Mouse (Mus musculus) heart, embryonic 13.5 days (tissue): ENCODE results near the gene Dgkg. TPM values are rescaled to one million over a fixed set of nuclear protein-coding genes. Genes with fewer than 3 reads are reported as not detected.

Source experiments
- ATAC-seq: fragments of 200-750 bp; cut with Nextera tagmentation; 2 replicates; pipeline ENCODE4 v1.8.0; 2017; ENCODE audit warnings: moderate TSS enrichment; ENCODE audit not compliant: insufficient number of reproducible peaks, low FRiP score, low TSS enrichment; ENCODE audit errors: extremely low read depth
- H3K27ac ChIP-seq: fragments of 300-500 bp; sonication (generic); replicated peaks from 2 replicates; pipeline ENCODE4 v1.5.1; 2015; ENCODE audit warnings: moderate library complexity, mild to moderate bottlenecking, inconsistent platforms
- H3K27me3 ChIP-seq: fragments of 300-500 bp; sonication (generic); replicated peaks from 2 replicates; pipeline ENCODE4 v1.6.1; 2015; ENCODE audit warnings: mild to moderate bottlenecking, inconsistent platforms
- H3K36me3 ChIP-seq: fragments of 300-500 bp; sonication (generic); 2 replicates; pipeline ENCODE4 v1.6.1; 2015; ENCODE audit warnings: mild to moderate bottlenecking, inconsistent platforms
- H3K4me1 ChIP-seq: fragments of 300-500 bp; sonication (generic); 2 replicates; pipeline ENCODE4 v1.6.1; 2015; ENCODE audit warnings: inconsistent platforms
- H3K4me2 ChIP-seq: fragments of 300-500 bp; sonication (generic); 2 replicates; pipeline ENCODE4 v1.6.1; 2015; ENCODE audit warnings: inconsistent platforms, mild to moderate bottlenecking, moderate library complexity
- H3K4me3 ChIP-seq: fragments of 300-500 bp; sonication (generic); 2 replicates; pipeline ENCODE4 v1.5.1; 2015; ENCODE audit warnings: moderate library complexity, mild to moderate bottlenecking, inconsistent platforms
- H3K9ac ChIP-seq: fragments of 300-500 bp; sonication (generic); 2 replicates; pipeline ENCODE4 v1.6.1; 2015; ENCODE audit warnings: inconsistent platforms, mild to moderate bottlenecking, moderate library complexity
- H3K9me3 ChIP-seq: fragments of 300-500 bp; sonication (generic); 2 replicates; pipeline ENCODE4 v1.6.1; 2016; ENCODE audit warnings: inconsistent platforms
- WGBS: fragments of 180-500 bp; shearing (Covaris S2); methylation state at CpG from one replicate; pipeline ENCODE4 v1.1.7; 2015; ENCODE audit warnings: mixed read lengths; 5-methylcytosine and 5-hydroxymethylcytosine counted together
- microRNA-seq: library from miRNA; unstranded; fragments of <30 nt; microRNA quantifications from one replicate; pipeline ENCODE4, GENCODE M21; 2016
- polyA plus RNA-seq: library from polyadenylated mRNA; unstranded; fragments of >200 nt; fragmentation: Nextera tagmentation; extraction: Ambion mirVana; gene quantifications from 2 replicates; pipeline ENCODE4 v1.2.1, GENCODE M21; 2015

Dgkg gene
- polyA plus RNA-seq, 1 experiment from 2014 or later = 0.43 TPM

DNA sequence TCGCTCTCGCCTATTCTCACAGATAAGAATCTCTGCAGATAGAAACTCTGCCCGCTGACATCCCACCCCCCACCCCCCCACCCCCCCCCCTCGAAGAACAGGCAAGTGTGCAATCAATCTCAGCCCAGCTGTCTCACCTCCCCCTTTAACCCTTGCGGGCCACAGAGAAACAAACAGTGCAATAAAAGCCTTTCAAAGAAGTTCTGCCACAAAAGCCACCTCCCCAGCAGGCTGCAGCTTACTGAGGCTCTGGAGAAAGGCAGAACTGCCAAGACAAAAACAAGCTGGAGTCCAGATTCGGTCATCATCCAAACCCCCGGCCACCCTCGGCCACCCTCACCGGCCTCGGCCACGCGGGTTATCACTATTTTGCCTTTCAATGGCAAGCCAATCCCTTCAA lies 223.1 kb downstream of the Dgkg start:
- no peak for ATAC-seq

DNA sequence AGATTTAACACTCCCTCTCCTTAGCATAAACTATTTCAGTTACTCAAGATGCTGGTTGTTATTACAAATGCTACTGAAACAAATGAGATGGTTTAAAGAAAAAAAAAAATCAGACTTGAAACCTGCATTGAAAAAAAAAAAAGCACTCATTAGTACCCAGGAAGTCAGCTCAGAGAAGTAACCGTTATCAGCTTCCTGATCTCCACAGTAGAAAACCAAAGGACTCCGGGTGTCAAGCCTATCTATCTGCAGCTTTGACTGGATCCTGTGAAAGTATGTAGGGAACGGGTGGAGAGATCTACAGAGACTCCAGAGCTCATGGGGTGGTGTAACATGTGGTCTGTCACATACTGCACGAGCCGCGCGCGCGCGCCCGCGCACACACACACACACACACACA lies 225.2 kb downstream of the Dgkg start:
- ATAC-seq = no peak
- Histone ChIP-seq H3K4me3 (no peak overlapping the region), H3K9ac (no peak overlapping the region), H3K4me1 (peaks cover 40% of the 10 kb centered on the region), H3K36me3 (peaks cover 8% of the 10 kb centered on the region), H3K27me3 (0 out of 2 replicates have a peak, but pooled peaks cover 5% of the 10 kb centered on the region), H3K4me2 (no peak overlapping the region), H3K9me3 (no peaks in the 10 kb centered on the region), H3K27ac (no peak overlapping the region)
- WGBS = 82% methylated on average over 12 of the region's 12 CpGs

More for the DNA sequence above, 223.1 kb downstream of the Dgkg start:
- Histone ChIP-seq H3K27ac (no peak overlapping the region), H3K36me3 (peaks cover 8% of the 10 kb centered on the region), H3K27me3 (0 out of 2 replicates have a peak, but pooled peaks cover 7% of the 10 kb centered on the region), H3K4me1 (peaks cover 41% of the 10 kb centered on the region), H3K4me2 (peak overlapping the region; percentile 10; the same call in 1 of the 2 replicates), H3K4me3 (no peak overlapping the region), H3K9me3 (no peaks in the 10 kb centered on the region), H3K9ac (no peak overlapping the region)
- WGBS = 34% methylated on average over 12 of the region's 12 CpGs

DNA sequence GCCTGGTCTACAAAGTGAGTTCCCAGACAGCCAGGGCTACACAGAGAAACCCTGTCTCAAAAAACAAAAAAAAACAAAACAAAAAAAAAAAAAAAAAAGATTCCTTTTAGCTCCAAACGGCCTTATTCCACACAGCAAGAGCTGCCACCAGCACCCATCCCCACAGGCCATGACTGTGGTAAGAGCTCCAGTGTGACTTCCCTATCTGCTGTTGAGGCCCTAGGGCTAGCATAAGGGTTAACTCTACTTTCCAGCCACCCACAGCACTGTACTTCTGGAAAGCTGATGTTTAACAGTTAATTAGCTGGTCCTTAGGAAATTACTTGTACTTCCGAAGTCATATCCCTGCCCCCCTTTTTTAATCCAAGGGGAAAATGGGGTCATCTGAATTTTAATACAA lies 225.7 kb downstream of the Dgkg start:
- no peak overlapping the region for H3K9ac ChIP-seq
- 0 out of 2 replicates have a peak, but pooled peaks cover 3% of the 10 kb centered on the region for H3K27me3 ChIP-seq
- no peak overlapping the region for H3K4me3 ChIP-seq
- no peak overlapping the region for H3K27ac ChIP-seq
- 70% methylated on average over 2 of the region's 2 CpGs for WGBS
- H3K36me3 ChIP-seq = peaks cover 8% of the 10 kb centered on the region
- H3K4me1 ChIP-seq = peaks cover 40% of the 10 kb centered on the region
- ATAC-seq = no peak
- no peak overlapping the region for H3K4me2 ChIP-seq
- no peaks in the 10 kb centered on the region for H3K9me3 ChIP-seq

DNA sequence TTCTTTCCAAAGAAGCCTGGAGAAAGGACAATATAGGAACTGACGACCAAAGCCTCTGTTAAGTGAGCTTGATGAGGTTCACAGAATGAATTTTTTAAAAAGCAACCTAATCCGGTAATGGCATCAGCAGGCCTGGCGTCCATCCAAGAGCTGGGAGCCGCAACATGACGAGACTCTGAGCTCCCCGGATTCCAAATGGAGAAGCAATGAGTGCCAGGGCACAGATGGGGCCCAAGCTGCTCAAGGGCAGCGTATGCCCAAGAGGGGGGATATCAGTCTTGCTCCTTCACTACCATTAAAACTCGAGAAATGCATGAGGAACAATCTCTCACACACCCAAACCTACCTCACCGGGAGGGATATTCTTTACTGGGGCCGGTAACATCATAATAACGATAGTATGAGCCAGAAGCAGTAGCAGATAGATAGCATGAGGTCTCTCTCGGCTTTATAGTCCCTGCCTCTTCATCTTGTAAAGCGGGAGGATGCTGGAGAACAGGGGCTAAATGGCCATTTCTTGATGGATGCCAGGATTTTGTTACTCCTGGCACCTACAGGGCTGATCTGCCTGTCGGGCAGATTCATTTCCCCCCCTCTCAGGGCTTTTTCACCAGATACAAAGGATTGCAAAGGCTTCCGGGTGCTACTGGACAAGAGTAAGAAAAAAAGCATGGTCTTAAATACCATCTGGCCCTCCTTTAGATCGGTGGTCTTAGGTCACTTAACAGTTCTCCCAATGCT lies 226.6 kb downstream of the Dgkg start:
- peak overlapping the region; percentile 63; the same call in 1 of the 2 replicates for H3K4me2 ChIP-seq
- H3K4me1 ChIP-seq = peaks cover 40% of the 10 kb centered on the region
- WGBS = 65% methylated on average over 16 of the region's 16 CpGs
- H3K27ac ChIP-seq = no peak overlapping the region
- H3K4me3 ChIP-seq = no peak overlapping the region
- H3K9ac ChIP-seq = 0 out of 2 replicates have a peak overlapping the region, but pooled peaks have one; percentile 8
- peaks cover 9% of the 10 kb centered on the region for H3K36me3 ChIP-seq
- H3K9me3 ChIP-seq = no peaks in the 10 kb centered on the region
- 0 out of 2 replicates have a peak, but pooled peaks cover 3% of the 10 kb centered on the region for H3K27me3 ChIP-seq
- no peak for ATAC-seq

DNA sequence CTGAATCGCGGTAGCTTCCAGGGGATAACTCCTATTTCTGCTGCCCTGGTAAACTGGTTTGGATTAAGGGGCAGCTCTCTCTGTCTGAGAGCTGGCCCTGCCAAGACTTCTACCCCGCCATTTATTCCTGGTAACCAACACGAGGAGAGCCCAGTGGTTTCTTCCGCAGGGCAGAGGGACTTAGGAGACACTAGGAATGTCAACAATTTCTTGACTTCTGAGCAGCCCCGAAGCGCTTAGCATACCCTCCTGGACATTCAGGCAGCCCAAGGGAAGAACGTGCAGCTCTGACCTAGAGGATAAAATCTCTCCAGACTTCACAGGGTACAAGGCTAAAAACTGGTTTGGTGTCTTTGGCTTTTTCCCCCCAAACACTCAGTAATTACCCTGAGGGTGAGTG lies 227.6 kb downstream of the Dgkg start:
- Histone ChIP-seq H3K4me1 (peaks cover 35% of the 10 kb centered on the region), H3K36me3 (peaks cover 6% of the 10 kb centered on the region), H3K9ac (peak overlapping the region; percentile 63), H3K27ac (peak overlapping the region; percentile 64), H3K27me3 (no peaks in the 10 kb centered on the region), H3K4me3 (peak overlapping the region; percentile 27), H3K9me3 (no peaks in the 10 kb centered on the region), H3K4me2 (peak overlapping the region; percentile 63)
- WGBS = 9% methylated on average over 8 of the region's 8 CpGs
- no peak for ATAC-seq

DNA sequence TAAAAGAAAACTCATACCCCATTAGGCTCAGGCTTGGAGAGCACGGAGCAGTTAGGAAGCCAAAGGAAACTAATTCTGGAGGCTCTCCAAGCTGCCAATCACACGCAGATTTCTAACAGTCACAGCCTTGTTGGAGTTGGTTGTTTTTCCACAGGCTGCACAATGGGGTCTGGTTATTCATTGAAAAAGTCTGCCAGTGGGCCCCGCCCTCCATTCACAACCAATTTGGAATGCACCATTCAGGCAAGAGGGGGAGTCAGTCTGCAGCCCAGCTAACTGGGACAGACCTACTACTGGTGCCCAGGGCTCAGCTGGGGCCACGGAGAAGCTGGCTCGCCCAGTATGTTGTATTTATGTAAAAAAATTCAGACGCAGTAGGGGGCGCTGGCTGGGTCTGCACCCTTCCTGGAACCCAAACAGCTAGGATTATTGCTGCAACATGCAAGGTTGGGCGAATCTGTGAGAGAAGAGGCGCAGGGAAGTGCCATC lies 228.1 kb downstream of the Dgkg start:
- no peaks in the 10 kb centered on the region for H3K9me3 ChIP-seq
- peak overlapping the region; percentile 63 for H3K4me2 ChIP-seq
- H3K4me1 ChIP-seq = peaks cover 30% of the 10 kb centered on the region
- H3K27me3 ChIP-seq = no peaks in the 10 kb centered on the region
- peak overlapping the region; percentile 63 for H3K9ac ChIP-seq
- peak overlapping the region; percentile 64 for H3K27ac ChIP-seq
- H3K4me3 ChIP-seq = peak overlapping the region; percentile 27
- WGBS = 6% methylated on average over 9 of the region's 9 CpGs
- peaks cover 6% of the 10 kb centered on the region for H3K36me3 ChIP-seq
- peak; percentile 69; the same call in 1 of the 2 replicates for ATAC-seq

DNA sequence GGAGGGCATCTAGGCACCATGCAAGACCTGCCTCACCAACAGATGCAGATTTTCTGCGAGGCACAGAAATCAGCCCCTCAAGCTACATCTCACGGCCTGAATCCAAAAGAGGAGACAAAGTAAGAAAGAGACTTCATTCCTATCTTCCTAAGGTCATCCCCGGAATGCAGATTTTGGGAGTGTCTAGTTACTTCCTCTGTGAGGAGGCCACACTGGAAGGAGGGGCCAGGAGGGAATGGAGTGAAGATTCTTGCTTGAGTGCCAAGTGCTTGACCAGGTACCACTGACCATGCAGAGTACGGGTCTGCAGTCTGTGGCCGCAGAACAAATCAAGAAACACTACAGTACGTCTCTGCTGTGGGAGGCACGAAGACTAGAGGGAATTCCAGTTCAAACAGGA lies 230.2 kb downstream of the Dgkg start:
- no peak overlapping the region for H3K9ac ChIP-seq
- H3K36me3 ChIP-seq = peaks cover 6% of the 10 kb centered on the region
- 63% methylated on average over 7 of the region's 7 CpGs for WGBS
- no peak overlapping the region for H3K27ac ChIP-seq
- no peaks in the 10 kb centered on the region for H3K9me3 ChIP-seq
- H3K4me3 ChIP-seq = no peak overlapping the region
- no peak overlapping the region for H3K4me2 ChIP-seq
- peaks cover 30% of the 10 kb centered on the region for H3K4me1 ChIP-seq
- no peaks in the 10 kb centered on the region for H3K27me3 ChIP-seq
- no peak for ATAC-seq

DNA sequence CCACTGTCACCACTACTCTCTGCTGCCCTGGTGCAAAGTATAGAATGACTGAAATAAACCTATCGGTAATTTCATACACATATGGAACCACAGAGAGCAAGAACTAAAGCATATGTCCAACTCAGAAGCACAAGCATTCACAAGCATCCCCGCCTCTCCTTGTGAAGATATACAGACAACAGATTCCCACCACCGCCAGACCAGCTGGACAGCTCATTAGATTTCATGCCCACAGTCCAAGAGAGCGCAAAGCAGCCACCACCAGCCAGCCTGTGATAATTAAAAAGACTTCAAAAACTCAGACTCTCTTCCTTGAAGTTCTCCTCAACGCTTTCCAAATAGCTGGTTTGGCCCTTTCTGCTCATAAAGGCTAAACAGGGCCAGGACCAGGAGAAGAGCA lies 234.8 kb downstream of the Dgkg start:
- no peak for ATAC-seq
- 78% methylated on average over 5 of the region's 5 CpGs for WGBS

More for the DNA sequence above, 234.8 kb downstream of the Dgkg start:
- no peak overlapping the region for H3K4me3 ChIP-seq
- H3K9me3 ChIP-seq = no peaks in the 10 kb centered on the region
- no peak overlapping the region for H3K27ac ChIP-seq
- peaks cover 10% of the 10 kb centered on the region for H3K36me3 ChIP-seq
- H3K27me3 ChIP-seq = no peaks in the 10 kb centered on the region
- no peak overlapping the region for H3K4me2 ChIP-seq
- peaks cover 10% of the 10 kb centered on the region for H3K4me1 ChIP-seq
- no peak overlapping the region for H3K9ac ChIP-seq

Small RNA genes lying within 50 kb of the gene (microRNA-seq; reads per million reads assigned to microRNA genes)
- not detected for gene Mir6362
- gene Mir8095 = not detected

Other genes starting within 250 kb of the Dgkg start
- 22.1 and 25.1 TPM in 2 replicates for gene Etv5, start 217.5 kb downstream of the Dgkg start, polyA plus RNA-seq
- gene Crygs, start 154.4 kb upstream of the Dgkg start, polyA plus RNA-seq = not detected in 2 replicates
- gene Tbccd1, start 200.4 kb upstream of the Dgkg start, polyA plus RNA-seq = 18.3 and 19.2 TPM in 2 replicates
- gene Dnajb11, start 200.6 kb upstream of the Dgkg start, polyA plus RNA-seq = 96.7 and 115 TPM in 2 replicates
- 4.3 and 13.4 TPM in 2 replicates for gene Ahsg, start 234.1 kb upstream of the Dgkg start, polyA plus RNA-seq